In the genomic region with DNA sequence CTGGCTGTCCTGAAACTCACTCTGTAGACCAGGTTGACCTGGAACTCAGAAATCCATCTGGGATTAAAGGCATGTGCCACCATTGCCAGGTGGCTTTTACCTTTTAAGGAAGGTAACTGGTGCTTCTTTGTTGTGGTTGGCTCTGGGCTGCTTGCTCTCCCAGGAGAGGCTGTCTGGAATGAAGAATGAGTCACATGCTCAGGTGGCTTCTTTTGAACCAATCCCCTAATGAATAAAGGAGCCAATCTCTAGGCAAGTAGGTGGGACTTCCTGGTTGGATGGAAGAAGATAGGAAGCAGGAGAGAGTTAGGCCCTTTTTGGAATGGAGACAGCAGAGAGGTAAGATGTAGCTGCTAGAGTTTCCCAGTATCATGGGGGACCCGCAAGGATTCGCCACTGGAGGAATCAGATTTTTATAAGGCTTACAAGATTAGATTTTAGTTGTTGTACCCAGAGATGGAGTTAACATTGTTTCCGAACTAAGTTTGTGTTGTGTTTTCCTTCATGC, we compare ENCODE assay signal across 24 mouse cellular contexts.
"Had no signal": no experiment of that assay in that cellular context is flagged by ENCODE, and none has a peak within 500 bp of the region (broad histone marks: within the 10 kb centered on the region; RNA-seq: fewer than 3 reads in every experiment).

No protein-coding gene starts in this region.

- H3K36me3 ChIP-seq: limb, embryonic 10.5 days; limb, embryonic 13.5 days; liver, embryonic 12.5 days; liver, embryonic 15.5 days; lung, embryonic 15.5 days; midbrain, embryonic 10.5 days; midbrain, embryonic 15.5 days; neural tube, embryonic 12.5 days; neural tube, embryonic 15.5 days had no signal

- H3K27ac ChIP-seq: limb, embryonic 10.5 days; limb, embryonic 13.5 days; liver, embryonic 12.5 days; liver, embryonic 15.5 days; lung, embryonic 15.5 days; midbrain, embryonic 10.5 days; midbrain, embryonic 15.5 days; neural tube, embryonic 12.5 days; neural tube, embryonic 15.5 days; stomach, postnatal 0 days had no signal

- H3K4me1 ChIP-seq: liver, embryonic 12.5 days; liver, embryonic 15.5 days; megakaryocyte, embryonic 14.5 days; neural tube, embryonic 12.5 days had no signal

- H3K4me3 ChIP-seq: limb, embryonic 10.5 days; limb, embryonic 13.5 days; liver, embryonic 12.5 days; liver, embryonic 15.5 days; lung, embryonic 15.5 days; megakaryocyte, embryonic 14.5 days; midbrain, embryonic 10.5 days; midbrain, embryonic 15.5 days; neural tube, embryonic 12.5 days; neural tube, embryonic 15.5 days had no signal

- ATAC-seq: liver, embryonic 12.5 days; midbrain, embryonic 15.5 days had no signal

- DNase-seq: kidney, adult 9 months; kidney, postnatal 14 days; kidney, postnatal 4 days; liver; lung, adult 18-20 months; lung, postnatal 10 days; lung, postnatal 36 days; right cerebral cortex, adult 18-20 months; right cerebral cortex, postnatal 14 days; right cerebral cortex, postnatal 4 days; thymus, adult 2 months; thymus, postnatal 14 days; thymus, postnatal 4 days had no signal

- H3K4me2 ChIP-seq: limb, embryonic 13.5 days; liver, embryonic 12.5 days; liver, embryonic 15.5 days; lung, embryonic 15.5 days; midbrain, embryonic 15.5 days; neural tube, embryonic 12.5 days; neural tube, embryonic 15.5 days had no signal

- H3K9ac ChIP-seq: limb, embryonic 13.5 days; liver, embryonic 12.5 days; liver, embryonic 15.5 days; lung, embryonic 15.5 days; midbrain, embryonic 15.5 days; neural tube, embryonic 12.5 days; neural tube, embryonic 15.5 days had no signal

- H3K9me3 ChIP-seq: limb, embryonic 10.5 days; limb, embryonic 13.5 days; liver, embryonic 12.5 days; liver, embryonic 15.5 days; lung, embryonic 15.5 days; midbrain, embryonic 15.5 days; neural tube, embryonic 12.5 days; neural tube, embryonic 15.5 days had no signal

- H3K27me3 ChIP-seq: lung, embryonic 15.5 days; midbrain, embryonic 15.5 days; neural tube, embryonic 12.5 days; neural tube, embryonic 15.5 days had no signal
